ENCODE assay signal across 7 mouse cellular contexts in the genomic region with DNA sequence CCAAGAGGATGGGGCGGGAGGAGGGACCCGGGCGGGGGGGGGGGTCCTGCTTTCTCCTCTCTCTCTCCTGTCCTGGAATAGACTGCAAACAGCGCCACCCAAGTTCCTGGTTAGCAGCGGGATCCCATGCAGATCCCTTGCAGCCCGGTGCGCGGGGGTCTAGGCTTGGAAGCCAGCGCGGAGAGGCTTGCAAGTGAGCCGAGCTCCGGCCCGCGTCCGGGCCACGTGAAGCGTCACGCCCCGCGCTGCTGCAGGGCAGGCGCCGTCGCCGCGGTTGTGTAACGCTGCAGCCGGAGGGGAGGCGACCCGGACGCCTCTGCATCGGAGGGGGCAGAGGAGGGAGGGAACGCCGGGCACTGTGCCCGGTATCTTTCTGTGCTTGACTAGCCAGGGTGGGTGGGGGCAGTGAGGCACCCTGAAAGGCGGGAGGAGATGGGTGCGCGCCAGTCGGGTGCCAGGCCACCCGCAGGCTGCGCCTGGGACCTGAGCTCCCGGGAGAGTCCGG. TPM values are rescaled to one million over a fixed set of nuclear protein-coding genes. Genes with fewer than 3 reads are reported as not detected.
A peak's percentile ranks its signal among the peaks of the same experiment; 100 is the strongest.
DNase-seq lines count a peak whose midpoint lies in the region; ATAC-seq and TF ChIP-seq lines count a peak whose summit lies in the region.

No protein-coding gene starts in this region.

- TF ChIP-seq POLR2A in kidney, adult 2 months (IDR thresholded peaks at IDR 0.05; ENCODE audit: low read depth, low read length), result peak; percentile 8
- peak; percentile 50 for TF ChIP-seq POLR2A in small intestine, adult 2 months (IDR thresholded peaks at IDR 0.05; ENCODE audit: low read depth, low read length)

- peaks cover 36% of the 10 kb centered on the region for H3K4me1 ChIP-seq in embryonic facial prominence, embryonic 10.5 days
- H3K4me1 ChIP-seq in kidney, adult 2 months (ENCODE audit: control insufficient read depth, insufficient read depth, low read length), result peaks cover 8% of the 10 kb centered on the region
- H3K4me1 ChIP-seq in limb, embryonic 12.5 days (replicated peaks), result peaks cover 17% of the 10 kb centered on the region
- H3K4me1 ChIP-seq in midbrain, embryonic 13.5 days (replicated peaks), result peaks cover 26% of the 10 kb centered on the region
- H3K4me1 ChIP-seq in small intestine, adult 2 months (ENCODE audit: control insufficient read depth, insufficient read depth, insufficient read length, low read length), result peaks cover 3% of the 10 kb centered on the region; the same call in 1 of the 2 replicates

- no peaks in the 10 kb centered on the region for H3K36me3 ChIP-seq in embryonic facial prominence, embryonic 10.5 days (replicated peaks)
- peaks cover 4% of the 10 kb centered on the region; the same call in 1 of the 2 replicates for H3K36me3 ChIP-seq in kidney, adult 2 months (ENCODE audit: control insufficient read depth, insufficient read depth, low read length)
- no peaks in the 10 kb centered on the region for H3K36me3 ChIP-seq in limb, embryonic 12.5 days
- no peaks in the 10 kb centered on the region for H3K36me3 ChIP-seq in midbrain, embryonic 13.5 days
- peaks cover 13% of the 10 kb centered on the region for H3K36me3 ChIP-seq in small intestine, adult 2 months (ENCODE audit: control insufficient read depth, insufficient read depth, low read length)

- WGBS in embryonic facial prominence, embryonic 10.5 days, result under 1% methylated on average over 42 of the region's 42 CpGs
- WGBS in kidney, adult 2 months, result under 1% methylated on average over 41 of the region's 42 CpGs
- WGBS in limb, embryonic 12.5 days, result under 1% methylated on average over 41 of the region's 42 CpGs
- WGBS in midbrain, embryonic 13.5 days, result under 1% methylated on average over 35 of the region's 42 CpGs
- WGBS in small intestine, adult 2 months, result under 1% methylated on average over 41 of the region's 42 CpGs

- H3K9ac ChIP-seq in limb, embryonic 12.5 days (replicated peaks), result peak overlapping the region; percentile 71
- peak overlapping the region; percentile 71 for H3K9ac ChIP-seq in midbrain, embryonic 13.5 days (replicated peaks)

- peak overlapping the region; percentile 88 for H3K27ac ChIP-seq in embryonic facial prominence, embryonic 10.5 days (replicated peaks)
- peak overlapping the region; percentile 97 for H3K27ac ChIP-seq in kidney, adult 2 months (ENCODE audit: insufficient read depth, low read depth, low read length)
- peak overlapping the region; percentile 87 for H3K27ac ChIP-seq in limb, embryonic 12.5 days
- H3K27ac ChIP-seq in midbrain, embryonic 13.5 days, result peak overlapping the region; percentile 76
- H3K27ac ChIP-seq in small intestine, adult 2 months (ENCODE audit: insufficient read depth, low read depth, low read length), result peak overlapping the region; percentile 93

- H3K4me2 ChIP-seq in limb, embryonic 12.5 days, result peak overlapping the region; percentile 98
- peak overlapping the region; percentile 93 for H3K4me2 ChIP-seq in midbrain, embryonic 13.5 days (replicated peaks)

- DNase-seq in adrenal gland, postnatal 10 days, result peak; percentile 97
- DNase-seq in embryonic facial prominence, embryonic 10.5 days (ENCODE audit: low spot score), result peak; percentile 92
- peak; percentile 93 to 96 for DNase-seq in heart, adult 18-20 months
- peak; percentile 98 for DNase-seq in kidney, adult 2 months

- ATAC-seq in limb, embryonic 12.5 days (ENCODE audit: insufficient number of reproducible peaks, insufficient read depth, low FRiP score, low TSS enrichment, low read depth), result peak; percentile 69
- ATAC-seq in midbrain, embryonic 13.5 days, result peak; percentile 86

- peaks cover 64% of the 10 kb centered on the region for H3K27me3 ChIP-seq in embryonic facial prominence, embryonic 10.5 days (replicated peaks; ENCODE audit: low read depth, poor library complexity, severe bottlenecking)
- H3K27me3 ChIP-seq in kidney, adult 2 months (replicated peaks; ENCODE audit: control insufficient read depth, insufficient read depth, low read length), result no peaks in the 10 kb centered on the region
- peaks cover 32% of the 10 kb centered on the region for H3K27me3 ChIP-seq in limb, embryonic 12.5 days
- peaks cover 31% of the 10 kb centered on the region for H3K27me3 ChIP-seq in midbrain, embryonic 13.5 days
- H3K27me3 ChIP-seq in small intestine, adult 2 months (ENCODE audit: control insufficient read depth, insufficient read depth, low read length), result no peaks in the 10 kb centered on the region

- peak overlapping the region; percentile 75 for H3K4me3 ChIP-seq in embryonic facial prominence, embryonic 10.5 days
- peak overlapping the region; percentile 30 for H3K4me3 ChIP-seq in kidney, adult 2 months (ENCODE audit: insufficient read depth, low read depth, low read length)
- H3K4me3 ChIP-seq in limb, embryonic 12.5 days (replicated peaks), result peak overlapping the region; percentile 57
- H3K4me3 ChIP-seq in midbrain, embryonic 13.5 days (replicated peaks), result peak overlapping the region; percentile 60
- peak overlapping the region; percentile 73 for H3K4me3 ChIP-seq in small intestine, adult 2 months (ENCODE audit: low read depth, low read length)

- H3K9me3 ChIP-seq in embryonic facial prominence, embryonic 10.5 days, result no peaks in the 10 kb centered on the region
- no peaks in the 10 kb centered on the region for H3K9me3 ChIP-seq in limb, embryonic 12.5 days
- H3K9me3 ChIP-seq in midbrain, embryonic 13.5 days, result no peaks in the 10 kb centered on the region

- no peak for TF ChIP-seq CTCF in kidney, adult 2 months (conservative IDR thresholded peaks at IDR 0.05; ENCODE audit: insufficient read depth, insufficient read length, low read depth, low read length)
- TF ChIP-seq CTCF in small intestine, adult 2 months (IDR thresholded peaks at IDR 0.05; ENCODE audit: extremely low read depth, insufficient read length, insufficient replicate concordance, low read depth, low read length), result 0 out of 2 replicates have a peak, but pooled peaks have one; percentile 5

RNA-seq across cellular contexts. Expression of a gene that starts 1.2 kb away (rescaled TPM):
- total RNA-seq in adrenal gland, postnatal 10 days (2021), result 10 to 100 TPM; 47.0 to 94.0 TPM
- polyA plus RNA-seq in embryonic facial prominence, embryonic 10.5 days (2016; fragmentation: Nextera tagmentation; extraction: Ambion mirVana), result 1.3 and 1.4 TPM in 2 replicates
- total RNA-seq in heart, adult 18-20 months (2021), result 10 to 100 TPM; 25.9 to 33.9 TPM
- 38.0 and 39.5 TPM in 2 replicates for polyA plus RNA-seq in kidney, adult 2 months (2012; rRNA removed)
- 2.1 and 2.2 TPM in 2 replicates for polyA plus RNA-seq in limb, embryonic 12.5 days (2016; fragmentation: Nextera tagmentation; extraction: Ambion mirVana)
- polyA plus RNA-seq in midbrain, embryonic 13.5 days (2015; fragmentation: Nextera tagmentation; extraction: Ambion mirVana), result 3.3 and 3.4 TPM in 2 replicates
- 10.7 and 22.2 TPM in 2 replicates for polyA plus RNA-seq in small intestine, adult 2 months (2012; rRNA removed)

Comparison
In these comparisons a context has a peak if more than half of its experiments do, and no peak if none do; other contexts are left out.
1. Peak in every context shown above with its lines: DNase-seq, ATAC-seq, H3K4me3 ChIP-seq and H3K27ac ChIP-seq.